Comparison of ENCODE assay signal across 8 mouse cellular contexts in the genomic region with DNA sequence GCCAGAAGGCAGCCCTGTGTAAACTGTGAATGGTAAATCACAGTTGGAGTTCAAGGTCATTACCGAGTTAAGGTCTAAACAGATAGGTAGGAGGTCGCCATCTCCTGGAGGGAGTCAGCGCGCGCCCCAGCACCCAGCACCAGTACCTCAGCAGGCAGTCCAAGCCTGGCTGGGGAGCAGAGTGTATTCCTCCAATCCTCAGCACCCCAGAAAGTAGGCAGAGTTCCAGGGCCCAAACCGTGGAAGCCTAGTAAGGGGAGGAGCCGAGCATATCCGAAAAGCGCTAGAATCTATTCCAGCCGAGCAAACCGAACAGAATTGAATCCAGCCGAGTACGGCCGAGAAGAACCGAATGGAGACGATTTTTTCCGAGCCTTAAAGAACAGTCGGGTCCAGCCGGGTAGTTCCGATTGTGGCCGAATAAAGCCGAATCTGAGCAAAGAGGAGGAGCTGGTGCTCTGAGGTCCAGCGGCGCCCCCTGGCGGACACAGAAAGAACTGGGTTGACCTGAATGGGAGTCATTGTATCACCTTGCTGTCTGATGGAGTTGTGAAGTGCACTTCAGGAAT. TPM values are rescaled to one million over a fixed set of nuclear protein-coding genes. Genes with fewer than 3 reads are reported as not detected.
A peak's percentile ranks its signal among the peaks of the same experiment; 100 is the strongest.
DNase-seq lines count a peak whose midpoint lies in the region; ATAC-seq lines count a peak whose summit lies in the region.

No protein-coding gene starts in this region.

- no peaks in the 10 kb centered on the region for H3K36me3 ChIP-seq in hindbrain, embryonic 14.5 days (replicated peaks; ENCODE audit: control insufficient read depth, insufficient read depth)

- ATAC-seq in hindbrain, embryonic 14.5 days (ENCODE audit: low FRiP score) = peak; percentile 87

- H3K9ac ChIP-seq in hindbrain, embryonic 14.5 days = peak overlapping the region; percentile 64

- peak overlapping the region; percentile 78 for H3K27ac ChIP-seq in hindbrain, embryonic 14.5 days

- peak overlapping the region; percentile 51 for H3K4me2 ChIP-seq in hindbrain, embryonic 14.5 days (replicated peaks)

- under 1% methylated on average over 25 of the region's 25 CpGs for WGBS in hindbrain, embryonic 14.5 days

- peak; percentile 96 for DNase-seq in R1 (ENCODE audit: low read depth, low spot score)
- peak; percentile 100 for DNase-seq in cerebellum, postnatal 25 days
- peak; percentile 100 for DNase-seq in frontal cortex, postnatal 25 days (ENCODE audit: low spot score in 2 of 2)
- peak; percentile 100 for DNase-seq in hindbrain, embryonic 14.5 days (ENCODE audit: low spot score)
- peak; percentile 98 to 100 for DNase-seq in layer of hippocampus, postnatal 36 days
- peak; percentile 99 for DNase-seq in lung, postnatal 36 days
- DNase-seq in retina, postnatal 1 day = peak; percentile 97
- DNase-seq in urinary bladder, adult 18-20 months (ENCODE audit: low spot score in 2 of 2) = peak; percentile 92 to 96

- H3K4me3 ChIP-seq in hindbrain, embryonic 14.5 days (replicated peaks; ENCODE audit: low read length) = peak overlapping the region; percentile 24

- H3K27me3 ChIP-seq in hindbrain, embryonic 14.5 days (ENCODE audit: control insufficient read depth, insufficient read depth, low read length) = no peaks in the 10 kb centered on the region

- H3K9me3 ChIP-seq in hindbrain, embryonic 14.5 days (ENCODE audit: control insufficient read depth, low read length) = no peaks in the 10 kb centered on the region

- H3K4me1 ChIP-seq in hindbrain, embryonic 14.5 days (replicated peaks; ENCODE audit: control insufficient read depth, insufficient read depth, low read length) = peaks cover 26% of the 10 kb centered on the region

RNA-seq across cellular contexts. Expression of a gene that starts 0.8 kb away (rescaled TPM):
- 9.5 and 11.0 TPM in 2 replicates for polyA plus RNA-seq in hindbrain, embryonic 14.5 days (2014; fragmentation: Nextera tagmentation; extraction: Ambion mirVana)
- 1 to 10 TPM; 3.5 to 4.4 TPM for total RNA-seq in layer of hippocampus, postnatal 36 days (2021)

RNA-seq across cellular contexts. Expression of a gene that starts 12.5 kb away (rescaled TPM):
- 0.34 and 0.64 TPM in 2 replicates for polyA plus RNA-seq in hindbrain, embryonic 14.5 days (2014; fragmentation: Nextera tagmentation; extraction: Ambion mirVana)
- total RNA-seq in layer of hippocampus, postnatal 36 days (2021) = 10 to 100 TPM; 21.6 to 25.1 TPM

RNA-seq across cellular contexts. Expression of a gene that starts 36.9 kb away (rescaled TPM):
- polyA plus RNA-seq in hindbrain, embryonic 14.5 days (2014; fragmentation: Nextera tagmentation; extraction: Ambion mirVana) = 0.14 and 0.20 TPM in 2 replicates
- under 1 TPM; 0.17 to 0.18 TPM for total RNA-seq in layer of hippocampus, postnatal 36 days (2021)

RNA-seq across cellular contexts. Expression of a gene that starts 40.6 kb away (rescaled TPM):
- 6.3 and 8.1 TPM in 2 replicates for polyA plus RNA-seq in hindbrain, embryonic 14.5 days (2014; fragmentation: Nextera tagmentation; extraction: Ambion mirVana)
- total RNA-seq in layer of hippocampus, postnatal 36 days (2021) = 1 to 10 TPM; 2.0 to 2.7 TPM

Comparison
In these comparisons a context has a peak if more than half of its experiments do, and no peak if none do; other contexts are left out.
1. Peak in every context shown above with its lines: DNase-seq, ATAC-seq, H3K4me3 ChIP-seq and H3K27ac ChIP-seq.